Mouse (Mus musculus) left cerebral cortex, adult 11 months (tissue): ENCODE measurements around the gene Gprin2.

Experiments
- DNase-seq: peaks from one replicate; pipeline ENCODE4 v3.0.0; 2022; ENCODE audit warnings: low spot score

Gprin2 gene

GRCm38 (mm10) chr14:34207996-34208395 is 6.5 kb upstream of the Gprin2 start:
- no peak for DNase-seq

- DNase-seq, result no peak
These were observed 669 bp downstream of the Gprin2 start for GRCm38 (mm10) chr14:34200738-34201230.

GRCm38 (mm10) chr14:34196706-34197105 is 4.7 kb downstream of the Gprin2 start:
- no peak for DNase-seq

- no peak for DNase-seq
These were observed 6.0 kb downstream of the Gprin2 start for GRCm38 (mm10) chr14:34195466-34195865.

GRCm38 (mm10) chr14:34193879-34194278 is 7.6 kb downstream of the Gprin2 start:
- DNase-seq, result no peak

GRCm38 (mm10) chr14:34190361-34190760 is 11.1 kb downstream of the Gprin2 start:
- DNase-seq, result no peak

- DNase-seq, result no peak
These were observed 12.8 kb downstream of the Gprin2 start for GRCm38 (mm10) chr14:34188629-34189028.

GRCm38 (mm10) chr14:34183101-34183500 is 18.4 kb downstream of the Gprin2 start:
- DNase-seq, result no peak

GRCm38 (mm10) chr14:34179351-34179750 is 22.1 kb downstream of the Gprin2 start:
- DNase-seq, result peak; percentile 73

GRCm38 (mm10) chr14:34171107-34171506 is 30.3 kb downstream of the Gprin2 start:
- DNase-seq, result no peak

GRCm38 (mm10) chr14:34155752-34156151 is 45.7 kb downstream of the Gprin2 start:
- DNase-seq, result no peak

- no peak for DNase-seq
These were observed 46.7 kb downstream of the Gprin2 start for GRCm38 (mm10) chr14:34154601-34155337.

GRCm38 (mm10) chr14:34152342-34152741 is 49.1 kb downstream of the Gprin2 start, which contains the start of gene Npy4r:
TSS of gene Npy4r (minus strand) at chr14:34152489.
- DNase-seq, result no peak

- DNase-seq, result no peak
These were observed 58.5 kb downstream of the Gprin2 start for GRCm38 (mm10) chr14:34142915-34143314.

- DNase-seq, result no peak
These were observed 59.1 kb downstream of the Gprin2 start for GRCm38 (mm10) chr14:34142316-34142715.

GRCm38 (mm10) chr14:34139671-34140664 is 61.5 kb downstream of the Gprin2 start:
- no peak for DNase-seq
